Comparison of ENCODE assay signal across 14 mouse cellular contexts in genomic region chr1:191054870-191055532, GRCm38 (mm10). TPM values are rescaled to one million over a fixed set of nuclear protein-coding genes. Genes with fewer than 3 reads are reported as not detected.
A peak's percentile ranks its signal among the peaks of the same experiment; 100 is the strongest.
DNase-seq lines count a peak whose midpoint lies in the region; ATAC-seq and TF ChIP-seq lines count a peak whose summit lies in the region.
"Had no signal": no experiment of that assay in that cellular context is flagged by ENCODE, and none has a peak within 500 bp of the region (broad histone marks: within the 10 kb centered on the region; RNA-seq: fewer than 3 reads in every experiment).

No protein-coding gene starts in this region.

- H3K79me2 ChIP-seq in heart, adult 2 months (replicated peaks; ENCODE audit: control insufficient read depth, insufficient read depth, low read length), result no peaks in the 10 kb centered on the region

- H3K4me3 ChIP-seq in heart, adult 2 months, result no peak overlapping the region
- H3K4me3 ChIP-seq: forebrain, embryonic 12.5 days; hindbrain, embryonic 12.5 days; midbrain, embryonic 12.5 days had no signal

- CTCF ChIA-PET in Patski (lab: Charles Lee), result interaction anchor here (0.7 to 1.2 kb wide), 4 partner anchors 9 to 110 kb away, joined by 3 to 4 read pairs (median 3); partner anchors contain the start of gene Flvcr1

- H3K36me3 ChIP-seq in heart, adult 2 months (ENCODE audit: control insufficient read depth, insufficient read depth, low read length), result no peaks in the 10 kb centered on the region
- H3K36me3 ChIP-seq: forebrain, embryonic 12.5 days; hindbrain, embryonic 12.5 days; midbrain, embryonic 12.5 days had no signal

- POLR2A ChIA-PET in Patski (lab: Charles Lee), result no interaction called here

- no peak overlapping the region for H3K9ac ChIP-seq in heart, adult 2 months (ENCODE audit: low read depth, low read length)
- H3K9ac ChIP-seq: forebrain, embryonic 12.5 days; hindbrain, embryonic 12.5 days; midbrain, embryonic 12.5 days had no signal

- ATAC-seq in Patski, result no peak

- 0 out of 2 replicates have a peak, but pooled peaks have one; percentile 17 for TF ChIP-seq CTCF in heart, adult 2 months (IDR thresholded peaks at IDR 0.05)
- TF ChIP-seq CTCF in Patski (IDR thresholded peaks at IDR 0.05), result peak; percentile 77

- TF ChIP-seq POLR2A in heart, adult 2 months (IDR thresholded peaks at IDR 0.05; ENCODE audit: insufficient read depth, low read depth, low read length), result no peak

- H3K27me3 ChIP-seq in heart, adult 2 months (ENCODE audit: control insufficient read depth, insufficient read depth, low read length), result no peaks in the 10 kb centered on the region
- no peaks in the 10 kb centered on the region for H3K27me3 ChIP-seq in Patski
- H3K27me3 ChIP-seq: forebrain, embryonic 12.5 days; hindbrain, embryonic 12.5 days; midbrain, embryonic 12.5 days had no signal

- 62% methylated on average over 8 of the region's 8 CpGs for WGBS in heart, adult 2 months

- intact Hi-C loops in heart, adult 2 months (cut with DNase I), result no loop called here
- intact Hi-C loops in left cerebral cortex, postnatal 14 days (cut with DNase I), result no loop called here

- in situ Hi-C loops in Patski (cut with MboI; ENCODE audit: low pct_unique_long_range_greater_than_20kb), result no loop called here

- no peak for TF ChIP-seq EP300 in heart, adult 2 months (IDR thresholded peaks at IDR 0.05; ENCODE audit: insufficient read depth, low read depth, low read length)

- H3K27ac ChIP-seq in heart, adult 2 months, result no peak overlapping the region
- H3K27ac ChIP-seq: forebrain, embryonic 12.5 days; hindbrain, embryonic 12.5 days; midbrain, embryonic 12.5 days had no signal

- DNase-seq in heart, adult 2 months, result no peak
- DNase-seq in heart, adult 9 months (ENCODE audit: low spot score in 2 of 2), result no peak
- DNase-seq in 416B (ENCODE audit: low read depth), result peak; percentile 82
- DNase-seq in Patski (ENCODE audit: low read depth, low spot score), result no peak
- DNase-seq in liver, result peak; percentile 53
- DNase-seq in left cerebral cortex, postnatal 14 days (ENCODE audit: low spot score in 2 of 2), result no peak
- no peak for DNase-seq in kidney, adult 18-20 months
- DNase-seq in thymus, postnatal 36 days, result no peak
- DNase-seq: cerebellum, adult 9-10 months had no signal

- no peaks in the 10 kb centered on the region for H3K4me1 ChIP-seq in heart, adult 2 months (ENCODE audit: control insufficient read depth, insufficient read depth, low read length)
- H3K4me1 ChIP-seq: forebrain, embryonic 12.5 days; hindbrain, embryonic 12.5 days; midbrain, embryonic 12.5 days had no signal

RNA-seq across cellular contexts. Expression of gene Tatdn3, which starts 7.7 kb away (rescaled TPM):
- total RNA-seq in heart, adult 2 months (2021), result 10 to 100 TPM; 14.3 to 14.6 TPM
- 11.9 and 25.6 TPM in 2 replicates for polyA plus RNA-seq in heart, adult 2 months (2012; rRNA removed)
- 18.7 TPM for polyA plus RNA-seq in Patski (2021)
- 10 to 100 TPM; 29.9 to 30.7 TPM for total RNA-seq in left cerebral cortex, postnatal 14 days (2021)

RNA-seq across cellular contexts. Expression of gene Nsl1, which starts 7.8 kb away (rescaled TPM):
- under 1 TPM; 0.16 to 0.18 TPM for total RNA-seq in heart, adult 2 months (2021)
- 0.18 and 0.20 TPM in 2 replicates for polyA plus RNA-seq in heart, adult 2 months (2012; rRNA removed)
- 7.1 TPM for polyA plus RNA-seq in Patski (2021)
- total RNA-seq in left cerebral cortex, postnatal 14 days (2021), result under 1 TPM; 0.70 to 0.88 TPM

RNA-seq across cellular contexts. Expression of gene Spata45, which starts 18.6 kb away (rescaled TPM):
- total RNA-seq in heart, adult 2 months (2021), result not detected
- not detected in 2 replicates for polyA plus RNA-seq in heart, adult 2 months (2012; rRNA removed)
- polyA plus RNA-seq in Patski (2021), result not detected
- not detected for total RNA-seq in left cerebral cortex, postnatal 14 days (2021)
- total RNA-seq: layer of hippocampus, postnatal 25 days had no signal
- polyA plus RNA-seq: forebrain, embryonic 12.5 days; hindbrain, embryonic 12.5 days; midbrain, embryonic 12.5 days; stomach, embryonic 14.5 days had no signal

RNA-seq across cellular contexts. Expression of gene Flvcr1, which starts 29.0 kb away (rescaled TPM):
- 1 to 10 TPM; 4.2 to 4.7 TPM for total RNA-seq in heart, adult 2 months (2021)
- 4.6 and 6.6 TPM in 2 replicates for polyA plus RNA-seq in heart, adult 2 months (2012; rRNA removed)
- 20.0 TPM for polyA plus RNA-seq in Patski (2021)
- 10 to 100 TPM; 15.7 to 16.1 TPM for total RNA-seq in left cerebral cortex, postnatal 14 days (2021)

RNA-seq across cellular contexts. Expression of gene Batf3, which starts 42.6 kb away (rescaled TPM):
- total RNA-seq in heart, adult 2 months (2021), result under 1 TPM in 1 of 2 experiments, not detected in 1; 0.60 TPM
- 1.3 and 1.8 TPM in 2 replicates for polyA plus RNA-seq in heart, adult 2 months (2012; rRNA removed)
- 2.9 TPM for polyA plus RNA-seq in Patski (2021)
- under 1 TPM; 0.62 to 0.74 TPM for total RNA-seq in left cerebral cortex, postnatal 14 days (2021)

Comparison
In these comparisons a context has a peak if more than half of its experiments do, and no peak if none do; other contexts are left out.
1. DNase-seq: peak in 416B (single experiment) and liver (single experiment); none in heart, adult 2 months (0 of 2), heart, adult 9 months (0 of 2), Patski (single experiment), left cerebral cortex, postnatal 14 days (0 of 2), kidney, adult 18-20 months (single experiment) and thymus, postnatal 36 days (0 of 2).